Mouse (Mus musculus) stomach, embryonic 14.5 days (tissue): ENCODE measurements around the gene Aen. TPM values are rescaled to one million over a fixed set of nuclear protein-coding genes. Genes with fewer than 3 reads are reported as not detected.

Experiments
- ATAC-seq: fragments of 200-750 bp; cut with Nextera tagmentation; 2 replicates; pipeline ENCODE4 v1.8.0; 2017; ENCODE audit warnings: low read depth, moderate TSS enrichment; ENCODE audit not compliant: insufficient number of reproducible peaks, insufficient read depth, low FRiP score
- H3K27ac ChIP-seq: fragments of 300-500 bp; sonication (generic); 2 replicates; pipeline ENCODE4 v1.5.1; 2014; ENCODE audit warnings: mild to moderate bottlenecking, low read length, moderate library complexity, mixed read lengths
- H3K27me3 ChIP-seq: fragments of 300-500 bp; sonication (generic); 2 replicates; pipeline ENCODE4 v1.6.1; 2014; ENCODE audit warnings: low read length, control low read depth, mixed read lengths; ENCODE audit not compliant: control insufficient read depth, insufficient read depth
- H3K36me3 ChIP-seq: fragments of 300-500 bp; sonication (generic); 2 replicates; pipeline ENCODE4 v1.6.1; 2014; ENCODE audit warnings: mild to moderate bottlenecking, control low read depth, low read length, moderate library complexity, mixed read lengths; ENCODE audit not compliant: control insufficient read depth, insufficient read depth
- H3K4me1 ChIP-seq: fragments of 300-500 bp; sonication (generic); 2 replicates; pipeline ENCODE4 v1.6.1; 2014; ENCODE audit warnings: low read length, control low read depth, mixed read lengths; ENCODE audit not compliant: control insufficient read depth, insufficient read depth
- H3K4me2 ChIP-seq: fragments of 300-500 bp; sonication (generic); replicated peaks from 2 replicates; pipeline ENCODE4 v1.6.1; 2014; ENCODE audit warnings: low read depth, low read length, control low read depth
- H3K4me3 ChIP-seq: fragments of 300-500 bp; sonication (generic); 2 replicates; pipeline ENCODE4 v1.5.1; 2014; ENCODE audit warnings: low read depth, low read length, control low read depth
- H3K9ac ChIP-seq: fragments of 300-500 bp; sonication (generic); replicated peaks from 2 replicates; pipeline ENCODE4 v1.6.1; 2014; ENCODE audit warnings: low read depth, mild to moderate bottlenecking, control low read depth, low read length, moderate library complexity, mixed read lengths
- H3K9me3 ChIP-seq: fragments of 300-500 bp; sonication (generic); 2 replicates; pipeline ENCODE4 v1.6.1; 2016; ENCODE audit warnings: low read depth, low read length, control low read depth; ENCODE audit not compliant: control insufficient read depth
- WGBS: fragments of 180-500 bp; shearing (Covaris S2); extraction: QIAGEN DNeasy Blood & Tissue Kit; methylation state at CpG from one replicate; pipeline ENCODE4 v1.1.7; 2014; 5-methylcytosine and 5-hydroxymethylcytosine counted together
- polyA plus RNA-seq: library from polyadenylated mRNA; unstranded; fragments of >200 nt; fragmentation: Nextera tagmentation; extraction: Ambion mirVana; gene quantifications from 2 replicates; pipeline ENCODE4 v1.2.1, GENCODE M21; 2014

Aen gene
- polyA plus RNA-seq = 32.6 and 34.9 TPM in 2 replicates

DNA sequence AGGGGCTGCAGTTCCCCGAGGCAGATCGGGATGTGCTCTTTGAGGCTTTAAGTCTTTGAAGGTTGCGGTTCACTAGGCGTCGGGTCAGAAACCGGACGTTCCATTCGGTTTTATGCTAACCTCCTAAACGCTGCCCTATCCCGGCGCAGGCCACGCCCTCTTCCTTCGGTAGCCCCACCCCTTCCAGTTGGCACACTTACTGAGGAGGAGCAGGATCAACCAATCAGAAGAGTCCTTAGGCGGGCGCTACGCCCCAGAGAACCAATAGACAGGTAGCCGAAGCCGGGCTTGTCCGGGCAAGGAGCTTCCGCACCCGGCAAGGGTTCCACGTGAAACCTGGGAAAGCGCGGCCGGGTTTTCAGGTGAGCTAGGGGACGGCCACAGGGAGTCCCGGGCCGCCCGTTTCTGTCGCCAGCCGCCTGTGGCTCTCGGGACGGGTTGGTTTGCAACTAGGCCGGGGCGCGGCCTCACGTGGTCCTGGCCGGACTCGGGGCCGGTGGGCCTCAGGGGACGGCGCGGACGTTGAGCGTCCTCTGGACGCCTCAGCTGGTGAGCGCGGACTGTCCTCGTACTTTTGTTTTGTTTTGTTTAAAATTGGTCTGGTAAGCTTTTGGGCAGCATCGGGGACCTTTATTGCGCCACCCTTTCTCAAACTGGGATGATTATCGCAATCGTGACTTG, at the start of gene Aen:
Gene Aen (plus strand): TSS at position 202 of the 681 bp plus-strand sequence.
- Histone ChIP-seq H3K36me3 (no peaks in the 10 kb centered on the region), H3K4me1 (no peaks in the 10 kb centered on the region; the same call in 1 of the 2 replicates), H3K27me3 (no peaks in the 10 kb centered on the region), H3K9ac (peak within 1 kb of the TSS; percentile 57), H3K9me3 (no peaks in the 10 kb centered on the region), H3K27ac (no peak within 1 kb of the TSS), H3K4me3 (peak within 1 kb of the TSS; percentile 47), H3K4me2 (peak within 1 kb of the TSS; percentile 85)
- ATAC-seq = peak; percentile 98
- WGBS = 2% methylated on average over 53 of the region's 53 CpGs

DNA sequence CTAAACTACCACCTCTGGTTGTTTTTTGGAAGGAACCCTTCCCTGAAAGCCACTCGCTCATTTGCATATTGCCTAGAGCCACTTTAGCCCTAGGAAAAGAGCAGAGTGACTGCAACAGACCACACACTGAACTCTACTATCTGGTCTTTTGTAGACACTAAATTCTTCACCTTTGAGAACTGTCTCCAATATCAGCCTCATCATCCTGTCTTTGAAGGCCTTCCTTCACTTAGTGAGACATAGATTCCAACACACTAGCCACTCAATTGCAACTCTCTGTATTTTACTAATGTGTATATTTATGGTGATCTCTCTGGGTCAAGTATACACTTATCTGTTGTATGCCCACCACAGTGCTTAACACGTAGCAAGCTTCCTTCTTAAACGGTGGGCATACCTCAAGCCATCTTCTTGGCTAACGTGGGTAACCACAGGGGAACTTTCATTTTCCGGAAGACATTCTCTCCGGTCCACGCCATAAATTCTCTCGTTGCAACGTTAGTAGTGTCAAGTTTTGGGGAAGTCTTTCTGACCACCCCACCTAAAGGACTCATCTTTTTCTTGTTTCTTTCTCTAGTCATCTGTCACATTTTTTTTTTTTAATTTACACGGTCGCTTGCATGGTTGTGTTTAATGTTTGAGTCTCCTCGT, 49.5 kb upstream of the Aen start:
- Histone ChIP-seq H3K27me3 (no peaks in the 10 kb centered on the region), H3K4me2 (peak overlapping the region; percentile 63), H3K9me3 (no peaks in the 10 kb centered on the region), H3K4me1 (peaks cover 10% of the 10 kb centered on the region; the same call in 1 of the 2 replicates), H3K36me3 (peaks cover 24% of the 10 kb centered on the region), H3K9ac (peak overlapping the region; percentile 67), H3K4me3 (peak overlapping the region; percentile 68), H3K27ac (no peak overlapping the region)
- no peak for ATAC-seq
- 35% methylated on average over 12 of the region's 12 CpGs for WGBS

DNA sequence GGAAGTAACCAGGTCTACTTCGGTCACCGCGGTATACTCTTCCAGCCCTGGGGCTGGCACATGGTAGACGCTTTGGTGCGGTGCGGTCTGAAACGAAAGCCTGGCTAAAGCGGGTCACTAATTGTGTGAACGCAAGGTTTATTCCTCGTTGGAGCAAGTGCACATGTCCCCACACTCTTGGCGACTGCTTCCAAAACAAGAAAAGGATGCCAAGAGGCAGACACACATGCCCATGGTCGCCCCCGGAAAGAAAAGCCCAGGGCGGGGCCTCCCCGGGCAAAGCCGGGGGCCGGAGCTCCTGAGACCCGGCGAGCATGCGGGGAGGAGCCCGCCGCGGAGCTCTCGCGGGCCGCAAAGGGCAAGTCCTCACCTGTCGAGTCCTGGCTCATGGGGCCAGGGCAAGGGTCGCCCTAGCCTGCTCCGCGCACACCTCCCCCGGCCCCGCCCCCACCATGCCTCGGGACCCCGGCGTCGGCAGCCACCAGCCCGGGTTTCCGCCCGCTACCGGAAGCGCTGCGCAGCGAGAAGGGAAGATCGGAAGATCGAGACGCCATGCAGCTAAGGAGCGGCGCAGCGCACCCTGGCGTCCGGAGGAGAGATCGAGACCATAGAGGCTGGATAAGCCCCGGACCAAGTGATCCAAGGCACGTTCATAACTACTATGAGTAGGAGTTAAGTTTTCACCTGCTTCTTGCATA, 48.8 kb upstream of the Aen start, which contains the start of gene Det1:
Gene Det1 (minus strand): TSS at position 527 of the 698 bp plus-strand sequence.
- Histone ChIP-seq H3K4me2 (peak within 1 kb of the TSS; percentile 63), H3K4me1 (peaks cover 10% of the 10 kb centered on the region; the same call in 1 of the 2 replicates), H3K36me3 (peaks cover 19% of the 10 kb centered on the region), H3K9ac (peak within 1 kb of the TSS; percentile 67), H3K27me3 (no peaks in the 10 kb centered on the region), H3K4me3 (peak within 1 kb of the TSS; percentile 68), H3K9me3 (no peaks in the 10 kb centered on the region), H3K27ac (peak within 1 kb of the TSS; percentile 44; the same call in 1 of the 2 replicates)
- WGBS = 1% methylated on average over 54 of the region's 54 CpGs
- peak; percentile 90 for ATAC-seq

DNA sequence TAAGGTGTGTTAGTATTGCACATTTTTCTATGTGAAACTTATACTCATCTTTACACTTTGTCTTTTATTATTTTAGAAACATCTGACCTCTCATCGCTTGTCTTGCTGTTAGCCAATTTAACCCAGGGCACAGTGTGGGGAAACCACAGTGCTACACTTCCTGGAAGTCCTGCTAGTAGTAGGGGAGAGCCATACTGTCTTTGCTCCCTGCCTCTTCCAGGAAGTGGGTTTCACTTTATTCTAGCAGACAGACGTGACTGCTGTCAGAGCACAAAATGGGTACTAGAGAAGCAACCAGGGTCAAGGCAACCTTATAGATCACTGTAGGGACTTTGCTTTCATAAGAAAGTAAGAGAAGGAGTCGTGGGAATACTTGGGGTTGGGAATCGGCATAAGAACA, 41.6 kb upstream of the Aen start:
- no peak overlapping the region for H3K9ac ChIP-seq
- ATAC-seq = no peak
- H3K27me3 ChIP-seq = no peaks in the 10 kb centered on the region
- no peak overlapping the region for H3K27ac ChIP-seq
- no peaks in the 10 kb centered on the region for H3K9me3 ChIP-seq
- H3K4me2 ChIP-seq = no peak overlapping the region
- 63% methylated on average over 4 of the region's 4 CpGs for WGBS
- no peak overlapping the region for H3K4me3 ChIP-seq
- H3K4me1 ChIP-seq = no peaks in the 10 kb centered on the region
- no peaks in the 10 kb centered on the region for H3K36me3 ChIP-seq

DNA sequence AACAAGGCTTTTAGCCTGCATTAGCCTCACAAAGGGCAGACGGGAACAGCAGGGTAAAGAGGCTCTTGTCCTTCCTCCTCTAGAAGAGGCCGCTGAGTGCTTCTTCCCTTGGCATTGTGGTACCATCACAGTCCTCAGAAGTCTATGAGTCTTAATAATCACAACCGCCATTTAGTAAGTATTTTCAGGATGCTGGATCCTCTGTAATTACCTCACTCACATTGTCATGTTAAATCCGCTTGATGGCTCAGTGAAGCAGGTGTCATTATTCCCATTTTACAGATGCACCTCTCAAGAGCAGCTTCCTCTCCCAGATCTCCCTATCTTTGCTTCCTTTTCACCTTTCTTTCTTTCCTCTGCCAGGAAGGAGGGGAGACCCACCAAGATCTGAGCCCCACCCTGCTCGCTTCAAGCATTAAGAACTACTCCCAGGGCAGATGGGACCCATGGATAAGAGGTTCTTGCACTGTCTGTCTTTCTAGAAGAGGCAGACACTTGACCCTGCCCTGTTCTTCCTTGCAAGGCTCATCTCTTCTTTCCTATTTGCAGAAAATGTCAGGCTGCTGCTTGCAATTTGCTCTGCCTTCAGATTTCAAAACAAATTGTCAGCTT, 40.5 kb upstream of the Aen start:
- H3K9ac ChIP-seq = no peak overlapping the region
- no peak overlapping the region for H3K4me3 ChIP-seq
- 68% methylated on average over 5 of the region's 5 CpGs for WGBS
- no peak for ATAC-seq
- H3K36me3 ChIP-seq = no peaks in the 10 kb centered on the region
- H3K27me3 ChIP-seq = no peaks in the 10 kb centered on the region
- no peaks in the 10 kb centered on the region for H3K9me3 ChIP-seq
- H3K4me1 ChIP-seq = no peaks in the 10 kb centered on the region
- H3K4me2 ChIP-seq = no peak overlapping the region
- no peak overlapping the region for H3K27ac ChIP-seq

DNA sequence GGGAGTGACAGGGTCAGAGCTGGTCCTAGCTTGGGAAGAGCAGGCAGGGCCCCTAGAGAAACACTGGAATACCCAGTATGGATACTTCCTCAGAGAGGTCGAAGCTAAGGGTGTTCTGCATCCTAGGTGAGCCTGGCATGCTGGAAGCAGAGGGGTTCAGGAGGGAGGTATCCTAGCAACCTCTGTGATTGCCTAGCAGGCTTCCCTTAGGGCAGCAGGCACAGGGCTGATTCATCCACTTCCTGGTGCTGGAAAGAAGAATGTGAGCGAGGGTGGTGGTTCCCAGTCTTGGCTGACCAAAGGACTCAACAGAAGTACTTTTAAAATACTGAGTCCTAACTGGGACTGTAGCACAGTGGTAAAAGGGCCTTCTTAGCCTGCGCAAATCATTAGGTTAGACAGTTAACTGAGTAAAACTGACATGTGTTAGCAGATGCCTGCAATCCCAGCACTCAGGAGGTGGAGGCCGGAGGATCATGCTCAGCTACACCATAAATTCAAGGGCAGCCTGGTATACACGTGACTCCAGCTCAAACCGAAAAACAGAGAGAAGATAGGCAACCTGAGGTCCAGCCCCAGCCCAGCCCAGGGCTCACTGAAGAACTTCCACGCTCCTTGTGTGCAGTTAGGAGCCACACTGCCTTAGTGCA, 31.7 kb upstream of the Aen start:
- peak; percentile 28; the same call in 1 of the 2 replicates for ATAC-seq
- WGBS = 62% methylated on average over 7 of the region's 7 CpGs
- no peak overlapping the region for H3K4me2 ChIP-seq

DNA sequence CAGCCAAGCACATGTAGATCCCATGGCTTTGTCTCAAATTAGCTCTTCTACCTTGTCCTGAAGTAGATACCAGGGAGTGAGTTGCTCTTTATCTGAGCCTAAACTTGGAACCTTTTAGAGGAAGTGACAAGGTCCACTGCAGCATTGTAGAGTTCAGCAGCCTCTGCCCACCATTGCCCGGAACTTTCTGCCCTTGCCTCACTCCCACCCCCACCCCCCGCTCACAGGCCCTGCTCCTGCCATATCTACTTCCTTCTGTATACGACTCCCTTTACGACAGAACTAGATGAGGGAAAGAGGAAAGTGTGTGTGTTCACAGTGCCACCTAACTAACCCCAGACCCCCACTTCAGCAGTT, 31.2 kb upstream of the Aen start:
- H3K4me3 ChIP-seq = no peak overlapping the region
- no peak overlapping the region for H3K4me2 ChIP-seq
- no peak overlapping the region for H3K9ac ChIP-seq
- H3K9me3 ChIP-seq = no peaks in the 10 kb centered on the region
- no peak for ATAC-seq
- 46% methylated on average over 4 of the region's 4 CpGs for WGBS
- no peaks in the 10 kb centered on the region for H3K27me3 ChIP-seq
- H3K36me3 ChIP-seq = no peaks in the 10 kb centered on the region
- H3K27ac ChIP-seq = no peak overlapping the region
- peaks cover 4% of the 10 kb centered on the region; the same call in 1 of the 2 replicates for H3K4me1 ChIP-seq

More for the DNA sequence above, 31.7 kb upstream of the Aen start:
- H3K4me1 ChIP-seq = peaks cover 4% of the 10 kb centered on the region; the same call in 1 of the 2 replicates
- H3K9me3 ChIP-seq = no peaks in the 10 kb centered on the region
- no peak overlapping the region for H3K4me3 ChIP-seq
- no peaks in the 10 kb centered on the region for H3K27me3 ChIP-seq
- no peak overlapping the region for H3K27ac ChIP-seq
- H3K36me3 ChIP-seq = no peaks in the 10 kb centered on the region
- no peak overlapping the region for H3K9ac ChIP-seq
